Mouse (Mus musculus): ENCODE data around the gene Gm9964.

GRCm38 (mm10) chr11:79338621-79339020 is 41.9 kb upstream of the Gm9964 start:
- TF ChIP-seq CTCF (IDR thresholded peaks at IDR 0.05; ENCODE audit: borderline replicate concordance, extremely low read depth, insufficient read depth, insufficient read length) (no peak), POLR2A (IDR thresholded peaks at IDR 0.05; ENCODE audit: borderline replicate concordance, extremely low read depth, insufficient read depth, insufficient read length, poor library complexity, severe bottlenecking) (no peak)

All from brain, embryonic 14.5 days (tissue).